ENCODE assay signal across 19 mouse cellular contexts in genomic region chr11:4953401-4953800, GRCm38 (mm10). TPM values are rescaled to one million over a fixed set of nuclear protein-coding genes. Genes with fewer than 3 reads are reported as not detected.
A peak's percentile ranks its signal among the peaks of the same experiment; 100 is the strongest.
DNase-seq lines count a peak whose midpoint lies in the region; ATAC-seq lines count a peak whose summit lies in the region.
"Had no signal": no experiment of that assay in that cellular context is flagged by ENCODE, and none has a peak within 500 bp of the region (broad histone marks: within the 10 kb centered on the region; RNA-seq: fewer than 3 reads in every experiment).

No protein-coding gene starts in this region.

- H3K4me1 ChIP-seq in hindbrain, embryonic 13.5 days (replicated peaks) = peaks cover 38% of the 10 kb centered on the region
- H3K4me1 ChIP-seq in hindbrain, embryonic 10.5 days (replicated peaks) = peaks cover 12% of the 10 kb centered on the region
- peaks cover 21% of the 10 kb centered on the region for H3K4me1 ChIP-seq in midbrain, embryonic 10.5 days
- H3K4me1 ChIP-seq in midbrain, embryonic 16.5 days (ENCODE audit: control insufficient read depth, insufficient read depth, low read length) = peaks cover 23% of the 10 kb centered on the region

- no peaks in the 10 kb centered on the region for H3K36me3 ChIP-seq in hindbrain, embryonic 13.5 days
- no peaks in the 10 kb centered on the region for H3K36me3 ChIP-seq in hindbrain, embryonic 10.5 days
- H3K36me3 ChIP-seq in midbrain, embryonic 10.5 days = no peaks in the 10 kb centered on the region
- no peaks in the 10 kb centered on the region for H3K36me3 ChIP-seq in midbrain, embryonic 16.5 days (ENCODE audit: control insufficient read depth, insufficient read depth, low read length)
- H3K36me3 ChIP-seq: heart, embryonic 15.5 days; liver, embryonic 15.5 days; neural tube, embryonic 15.5 days had no signal

- no peak overlapping the region for H3K4me3 ChIP-seq in hindbrain, embryonic 13.5 days
- no peak overlapping the region for H3K4me3 ChIP-seq in hindbrain, embryonic 10.5 days
- H3K4me3 ChIP-seq in midbrain, embryonic 10.5 days = peak overlapping the region; percentile 20; the same call in 1 of the 2 replicates
- no peak overlapping the region for H3K4me3 ChIP-seq in midbrain, embryonic 16.5 days (ENCODE audit: low read depth, low read length)
- H3K4me3 ChIP-seq: heart, adult 2 months; heart, embryonic 15.5 days; liver, embryonic 15.5 days; neural tube, embryonic 15.5 days had no signal

- H3K27me3 ChIP-seq in hindbrain, embryonic 13.5 days = peaks cover 74% of the 10 kb centered on the region
- H3K27me3 ChIP-seq in hindbrain, embryonic 10.5 days (ENCODE audit: insufficient read depth, poor library complexity, severe bottlenecking) = peaks cover 70% of the 10 kb centered on the region
- H3K27me3 ChIP-seq in midbrain, embryonic 10.5 days (ENCODE audit: low read depth, poor library complexity, severe bottlenecking) = peaks cover 60% of the 10 kb centered on the region
- H3K27me3 ChIP-seq in midbrain, embryonic 16.5 days (ENCODE audit: control insufficient read depth, insufficient read depth, low read depth, low read length) = peaks cover 27% of the 10 kb centered on the region

- WGBS in hindbrain, embryonic 13.5 days = 4% methylated on average over 6 of the region's 6 CpGs
- WGBS in hindbrain, embryonic 10.5 days = 2% methylated on average over 6 of the region's 6 CpGs
- under 1% methylated on average over 6 of the region's 6 CpGs for WGBS in midbrain, embryonic 10.5 days
- WGBS in midbrain, embryonic 16.5 days = 7% methylated on average over 6 of the region's 6 CpGs

- no peak overlapping the region for H3K27ac ChIP-seq in hindbrain, embryonic 13.5 days
- H3K27ac ChIP-seq in hindbrain, embryonic 10.5 days = no peak overlapping the region
- no peak overlapping the region for H3K27ac ChIP-seq in midbrain, embryonic 10.5 days (replicated peaks)
- no peak overlapping the region for H3K27ac ChIP-seq in midbrain, embryonic 16.5 days (ENCODE audit: low read length)
- H3K27ac ChIP-seq: heart, adult 2 months; heart, embryonic 15.5 days; liver, embryonic 15.5 days; neural tube, embryonic 15.5 days had no signal

- no peak overlapping the region for H3K4me2 ChIP-seq in hindbrain, embryonic 13.5 days
- no peak overlapping the region for H3K4me2 ChIP-seq in midbrain, embryonic 16.5 days (ENCODE audit: low read length)
- H3K4me2 ChIP-seq: heart, embryonic 15.5 days; liver, embryonic 15.5 days; neural tube, embryonic 15.5 days had no signal

- H3K9me3 ChIP-seq in hindbrain, embryonic 13.5 days = no peaks in the 10 kb centered on the region
- H3K9me3 ChIP-seq in hindbrain, embryonic 10.5 days = no peaks in the 10 kb centered on the region
- no peaks in the 10 kb centered on the region for H3K9me3 ChIP-seq in midbrain, embryonic 10.5 days (replicated peaks)
- H3K9me3 ChIP-seq in midbrain, embryonic 16.5 days (replicated peaks; ENCODE audit: control insufficient read depth, low read length, poor library complexity, severe bottlenecking) = no peaks in the 10 kb centered on the region
- H3K9me3 ChIP-seq: heart, embryonic 15.5 days; liver, embryonic 15.5 days; neural tube, embryonic 15.5 days had no signal

- peak; percentile 12 for DNase-seq in adrenal gland, postnatal 10 days
- no peak for DNase-seq in adrenal gland, adult 2 months
- DNase-seq in hindbrain, embryonic 10.5 days (ENCODE audit: low spot score) = no peak
- no peak for DNase-seq in midbrain, embryonic 10.5 days (ENCODE audit: low spot score)
- DNase-seq in R1 (ENCODE audit: low read depth, low spot score) = peak; percentile 19
- no peak for DNase-seq in spleen, adult 18-20 months
- DNase-seq: adrenal gland, postnatal 25 days; cerebellum, adult 2 months; gastrocnemius, postnatal 14 days; heart, adult 2 months; kidney, adult 11 months; layer of hippocampus, adult 9-11 months; thymus, postnatal 36 days had no signal

- 0 out of 2 replicates have a peak overlapping the region, but pooled peaks have one; percentile 35 for H3K9ac ChIP-seq in hindbrain, embryonic 13.5 days
- H3K9ac ChIP-seq in midbrain, embryonic 16.5 days (ENCODE audit: low read depth, low read length) = no peak overlapping the region; the same call in 1 of the 2 replicates
- H3K9ac ChIP-seq: heart, embryonic 15.5 days; liver, embryonic 15.5 days; neural tube, embryonic 15.5 days had no signal

- ATAC-seq in hindbrain, embryonic 13.5 days (ENCODE audit: low FRiP score) = no peak
- ATAC-seq in midbrain, embryonic 16.5 days = no peak
- ATAC-seq: CD4-positive, CD25-positive, alpha-beta regulatory T cell, adult 4 months had no signal

RNA-seq across cellular contexts. Expression of gene Nefh, which starts 5.5 kb away (rescaled TPM):
- 1 to 10 TPM; 2.4 to 3.4 TPM for total RNA-seq in adrenal gland, postnatal 10 days (2021)
- 1 to 10 TPM; 2.1 TPM for total RNA-seq in adrenal gland, adult 2 months (2021)
- 0.71 and 2.5 TPM in 2 replicates for polyA plus RNA-seq in adrenal gland, adult 2 months (2012; rRNA removed)
- 3.1 and 3.4 TPM in 2 replicates for polyA plus RNA-seq in hindbrain, embryonic 13.5 days (2015; fragmentation: Nextera tagmentation; extraction: Ambion mirVana)
- polyA plus RNA-seq in hindbrain, embryonic 10.5 days (2016; fragmentation: Nextera tagmentation; extraction: Ambion mirVana) = 0.29 and 0.44 TPM in 2 replicates
- 0.23 and 0.29 TPM in 2 replicates for polyA plus RNA-seq in midbrain, embryonic 10.5 days (2016; fragmentation: Nextera tagmentation; extraction: Ambion mirVana)
- polyA plus RNA-seq in midbrain, embryonic 16.5 days (2015; fragmentation: Nextera tagmentation; extraction: Ambion mirVana) = 3.7 and 4.3 TPM in 2 replicates

RNA-seq across cellular contexts. Expression of gene Ap1b1, which starts 33.2 kb away (rescaled TPM):
- 10 to 100 TPM; 56.5 to 58.9 TPM for total RNA-seq in adrenal gland, postnatal 10 days (2021)
- 10 to 100 TPM; 59.0 to 78.0 TPM for total RNA-seq in adrenal gland, adult 2 months (2021)
- polyA plus RNA-seq in adrenal gland, adult 2 months (2012; rRNA removed) = 68.2 and 111 TPM in 2 replicates
- polyA plus RNA-seq in hindbrain, embryonic 13.5 days (2015; fragmentation: Nextera tagmentation; extraction: Ambion mirVana) = 86.8 and 92.2 TPM in 2 replicates
- polyA plus RNA-seq in hindbrain, embryonic 10.5 days (2016; fragmentation: Nextera tagmentation; extraction: Ambion mirVana) = 62.6 and 70.3 TPM in 2 replicates
- polyA plus RNA-seq in midbrain, embryonic 10.5 days (2016; fragmentation: Nextera tagmentation; extraction: Ambion mirVana) = 62.2 and 68.4 TPM in 2 replicates
- polyA plus RNA-seq in midbrain, embryonic 16.5 days (2015; fragmentation: Nextera tagmentation; extraction: Ambion mirVana) = 104 and 108 TPM in 2 replicates

RNA-seq across cellular contexts. Expression of gene Thoc5, which starts 58.3 kb away (rescaled TPM):
- total RNA-seq in adrenal gland, postnatal 10 days (2021) = 10 to 100 TPM; 27.3 to 28.0 TPM
- 10 to 100 TPM; 32.3 to 34.1 TPM for total RNA-seq in adrenal gland, adult 2 months (2021)
- 8.8 TPM in 2 replicates for polyA plus RNA-seq in adrenal gland, adult 2 months (2012; rRNA removed)
- polyA plus RNA-seq in hindbrain, embryonic 13.5 days (2015; fragmentation: Nextera tagmentation; extraction: Ambion mirVana) = 55.9 and 57.3 TPM in 2 replicates
- 53.3 and 59.4 TPM in 2 replicates for polyA plus RNA-seq in hindbrain, embryonic 10.5 days (2016; fragmentation: Nextera tagmentation; extraction: Ambion mirVana)
- 54.9 and 57.9 TPM in 2 replicates for polyA plus RNA-seq in midbrain, embryonic 10.5 days (2016; fragmentation: Nextera tagmentation; extraction: Ambion mirVana)
- polyA plus RNA-seq in midbrain, embryonic 16.5 days (2015; fragmentation: Nextera tagmentation; extraction: Ambion mirVana) = 57.9 and 64.1 TPM in 2 replicates

Comparison
In these comparisons a context has a peak if more than half of its experiments do, and no peak if none do; other contexts are left out.
1. DNase-seq: peak in adrenal gland, postnatal 10 days (single experiment) and R1 (single experiment); none in adrenal gland, adult 2 months (single experiment), hindbrain, embryonic 10.5 days (single experiment), midbrain, embryonic 10.5 days (single experiment) and spleen, adult 18-20 months (0 of 2).